Comparison of ENCODE assay signal across 19 mouse cellular contexts in the genomic region with DNA sequence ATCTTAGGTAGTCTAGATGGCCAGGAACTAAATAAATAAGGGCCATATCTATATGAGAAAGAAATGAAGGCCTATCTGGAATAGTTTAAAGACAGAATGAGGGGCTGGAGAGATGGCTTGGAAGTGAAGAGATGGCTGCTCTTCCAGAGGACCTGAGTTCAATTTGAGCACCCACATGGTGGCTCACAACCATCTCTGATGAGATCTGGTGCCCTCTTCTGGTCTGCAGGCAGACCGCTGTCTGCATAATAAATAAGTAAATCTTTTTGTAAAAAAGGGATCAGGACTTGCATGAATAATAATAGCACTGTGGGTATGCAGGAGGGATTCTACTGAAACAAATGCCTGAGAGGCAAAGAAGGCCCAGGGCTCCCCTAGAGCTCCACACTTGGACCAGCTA. TPM values are rescaled to one million over a fixed set of nuclear protein-coding genes. Genes with fewer than 3 reads are reported as not detected.
A peak's percentile ranks its signal among the peaks of the same experiment; 100 is the strongest.
DNase-seq lines count a peak whose midpoint lies in the region; ATAC-seq and TF ChIP-seq lines count a peak whose summit lies in the region.
"Had no signal": no experiment of that assay in that cellular context is flagged by ENCODE, and none has a peak within 500 bp of the region (broad histone marks: within the 10 kb centered on the region; RNA-seq: fewer than 3 reads in every experiment).

No protein-coding gene starts in this region.

- H3K4me1 ChIP-seq in midbrain, postnatal 0 days (ENCODE audit: insufficient read depth, low read length) = no peaks in the 10 kb centered on the region
- no peaks in the 10 kb centered on the region for H3K4me1 ChIP-seq in midbrain, embryonic 16.5 days (ENCODE audit: control insufficient read depth, insufficient read depth, low read length)
- peaks cover 1% of the 10 kb centered on the region; the same call in 1 of the 2 replicates for H3K4me1 ChIP-seq in bone marrow, adult 2 months (ENCODE audit: control insufficient read depth, insufficient read depth, low read length)
- peaks cover 11% of the 10 kb centered on the region for H3K4me1 ChIP-seq in thymus, adult 2 months (replicated peaks; ENCODE audit: control insufficient read depth, insufficient read depth, low read length)
- H3K4me1 ChIP-seq: embryonic facial prominence, embryonic 15.5 days; forebrain, embryonic 13.5 days; heart, embryonic 12.5 days; liver, embryonic 13.5 days; neural tube, embryonic 15.5 days had no signal

- peaks cover 48% of the 10 kb centered on the region for H3K36me3 ChIP-seq in midbrain, postnatal 0 days (ENCODE audit: insufficient read depth, low read length)
- H3K36me3 ChIP-seq in midbrain, embryonic 16.5 days (ENCODE audit: control insufficient read depth, insufficient read depth, low read length) = peaks cover 9% of the 10 kb centered on the region; the same call in 1 of the 2 replicates
- no peaks in the 10 kb centered on the region for H3K36me3 ChIP-seq in thymus, adult 2 months (ENCODE audit: control insufficient read depth, insufficient read depth, low read length)
- H3K36me3 ChIP-seq: liver, embryonic 13.5 days had no signal

- TF ChIP-seq POLR2A in bone marrow, adult 2 months (IDR thresholded peaks at IDR 0.05; ENCODE audit: borderline replicate concordance, control insufficient read depth, low read depth, low read length) = no peak
- TF ChIP-seq POLR2A in thymus, adult 2 months (IDR thresholded peaks at IDR 0.05; ENCODE audit: control insufficient read depth, extremely low read depth, insufficient read depth, low read length, poor library complexity) = no peak

- no peaks in the 10 kb centered on the region for H3K9me3 ChIP-seq in midbrain, postnatal 0 days (ENCODE audit: low read length)
- H3K9me3 ChIP-seq in midbrain, embryonic 16.5 days (replicated peaks; ENCODE audit: control insufficient read depth, low read length, poor library complexity, severe bottlenecking) = no peaks in the 10 kb centered on the region
- H3K9me3 ChIP-seq: embryonic facial prominence, embryonic 15.5 days; forebrain, embryonic 13.5 days; heart, embryonic 12.5 days; liver, embryonic 13.5 days; neural tube, embryonic 15.5 days had no signal

- WGBS in midbrain, postnatal 0 days = 57% methylated on average over 1 of the region's 1 CpGs
- WGBS in midbrain, embryonic 16.5 days = 82% methylated on average over 1 of the region's 1 CpGs
- 93% methylated on average over 1 of the region's 1 CpGs for WGBS in bone marrow, adult 2 months
- WGBS in thymus, adult 2 months = 100% methylated on average over 1 of the region's 1 CpGs

- ATAC-seq in midbrain, postnatal 0 days (ENCODE audit: low FRiP score) = no peak
- no peak for ATAC-seq in midbrain, embryonic 16.5 days
- ATAC-seq: forebrain, embryonic 13.5 days; hindbrain, embryonic 16.5 days had no signal

- H3K9ac ChIP-seq in midbrain, postnatal 0 days (replicated peaks; ENCODE audit: low read length, poor library complexity, severe bottlenecking) = no peak overlapping the region
- H3K9ac ChIP-seq in midbrain, embryonic 16.5 days (ENCODE audit: low read depth, low read length) = no peak overlapping the region
- H3K9ac ChIP-seq: embryonic facial prominence, embryonic 15.5 days; forebrain, embryonic 13.5 days; heart, embryonic 12.5 days; liver, embryonic 13.5 days; neural tube, embryonic 15.5 days had no signal

- H3K27me3 ChIP-seq in midbrain, postnatal 0 days (ENCODE audit: insufficient read depth, low read length) = no peaks in the 10 kb centered on the region
- H3K27me3 ChIP-seq in midbrain, embryonic 16.5 days (ENCODE audit: control insufficient read depth, insufficient read depth, low read depth, low read length) = no peaks in the 10 kb centered on the region
- no peaks in the 10 kb centered on the region for H3K27me3 ChIP-seq in thymus, adult 2 months (ENCODE audit: control insufficient read depth, insufficient read depth, low read length)
- H3K27me3 ChIP-seq: embryonic facial prominence, embryonic 15.5 days; forebrain, embryonic 13.5 days; heart, embryonic 12.5 days; liver, embryonic 13.5 days; neural tube, embryonic 15.5 days had no signal

- no peak overlapping the region for H3K4me3 ChIP-seq in layer of hippocampus, adult 2 months
- no peak overlapping the region for H3K4me3 ChIP-seq in midbrain, postnatal 0 days (ENCODE audit: low read depth, low read length)
- H3K4me3 ChIP-seq in midbrain, embryonic 16.5 days (ENCODE audit: low read depth, low read length) = no peak overlapping the region
- no peak overlapping the region for H3K4me3 ChIP-seq in bone marrow, adult 2 months (replicated peaks; ENCODE audit: control insufficient read depth, low read depth, low read length)
- no peak overlapping the region for H3K4me3 ChIP-seq in thymus, adult 2 months (ENCODE audit: control insufficient read depth, insufficient read depth, low read length)
- H3K4me3 ChIP-seq: embryonic facial prominence, embryonic 15.5 days; forebrain, embryonic 13.5 days; heart, embryonic 12.5 days; liver, embryonic 13.5 days; neural tube, embryonic 15.5 days had no signal

- no peak overlapping the region for H3K27ac ChIP-seq in layer of hippocampus, adult 2 months
- no peak overlapping the region for H3K27ac ChIP-seq in midbrain, postnatal 0 days (ENCODE audit: low read depth, low read length)
- no peak overlapping the region for H3K27ac ChIP-seq in midbrain, embryonic 16.5 days (ENCODE audit: low read length)
- no peak overlapping the region for H3K27ac ChIP-seq in bone marrow, adult 2 months (ENCODE audit: control insufficient read depth, insufficient read depth, low read depth, low read length, poor library complexity)
- no peak overlapping the region for H3K27ac ChIP-seq in thymus, adult 2 months (ENCODE audit: control insufficient read depth, insufficient read depth, low read length)
- H3K27ac ChIP-seq: embryonic facial prominence, embryonic 15.5 days; forebrain, embryonic 13.5 days; liver, embryonic 13.5 days; neural tube, embryonic 15.5 days had no signal

- peak; percentile 48 for TF ChIP-seq CTCF in layer of hippocampus, adult 2 months (conservative IDR thresholded peaks at IDR 0.05)
- TF ChIP-seq CTCF in midbrain, postnatal 0 days (IDR thresholded peaks at IDR 0.05) = peak; percentile 31
- peak; percentile 34; the same call in 1 of the 2 replicates for TF ChIP-seq CTCF in bone marrow, adult 2 months (IDR thresholded peaks at IDR 0.05; ENCODE audit: control insufficient read depth, insufficient read depth, low read length)
- TF ChIP-seq CTCF in thymus, adult 2 months (IDR thresholded peaks at IDR 0.05; ENCODE audit: borderline replicate concordance, control insufficient read depth, extremely low read depth, insufficient read depth, low read length, poor library complexity) = no peak

- no peak overlapping the region for H3K4me2 ChIP-seq in midbrain, postnatal 0 days (ENCODE audit: low read depth, low read length, poor library complexity, severe bottlenecking)
- H3K4me2 ChIP-seq in midbrain, embryonic 16.5 days (ENCODE audit: low read length) = no peak overlapping the region
- H3K4me2 ChIP-seq: embryonic facial prominence, embryonic 15.5 days; forebrain, embryonic 13.5 days; heart, embryonic 12.5 days; liver, embryonic 13.5 days; neural tube, embryonic 15.5 days had no signal

- DNase-seq in layer of hippocampus, adult 2 months (ENCODE audit: low spot score in 2 of 2) = no peak
- DNase-seq in layer of hippocampus, postnatal 10 days (ENCODE audit: low spot score in 2 of 2) = no peak
- DNase-seq in midbrain, postnatal 0 days (ENCODE audit: low spot score) = no peak
- DNase-seq in embryo, embryonic 11 days = no peak
- DNase-seq in thymus, adult 2 months = no peak
- DNase-seq: cerebellum, adult 9-11 months; kidney, adult 8-10 months; kidney, postnatal 36 days; liver, embryonic 13.5 days; right cerebral cortex, postnatal 4 days had no signal

RNA-seq across cellular contexts. Expression of gene Btbd19, which starts 12.3 kb away (rescaled TPM):
- 10 to 100 TPM; 13.3 to 14.8 TPM for total RNA-seq in layer of hippocampus, adult 2 months (2021)
- total RNA-seq in layer of hippocampus, postnatal 10 days (2021) = 10 to 100 TPM in 1 of 2 experiments, 1 to 10 TPM in 1; 6.7 to 11.2 TPM
- 7.3 and 8.2 TPM in 2 replicates for total RNA-seq in midbrain, postnatal 0 days (2014; rRNA removed)
- polyA plus RNA-seq in midbrain, postnatal 0 days (2015; fragmentation: Nextera tagmentation; extraction: Ambion mirVana) = 3.8 and 4.2 TPM in 2 replicates
- polyA plus RNA-seq in midbrain, embryonic 16.5 days (2015; fragmentation: Nextera tagmentation; extraction: Ambion mirVana) = 3.9 and 4.0 TPM in 2 replicates
- polyA plus RNA-seq in bone marrow, adult 2 months (2011; ENCODE audit: insufficient read depth, insufficient read length, low replicate concordance, missing spikeins) = 2.9 and 7.0 TPM in 2 replicates
- polyA plus RNA-seq in thymus, adult 2 months (2012; rRNA removed) = 18.6 and 20.3 TPM in 2 replicates

RNA-seq across cellular contexts. Expression of gene Tctex1d4, which starts 13.4 kb away (rescaled TPM):
- total RNA-seq in layer of hippocampus, adult 2 months (2021) = under 1 TPM in 1 of 2 experiments, not detected in 1; 0.38 TPM
- total RNA-seq in layer of hippocampus, postnatal 10 days (2021) = 1 to 10 TPM; 1.1 to 1.5 TPM
- 1.3 and 5.8 TPM in 2 replicates for total RNA-seq in midbrain, postnatal 0 days (2014; rRNA removed)
- polyA plus RNA-seq in midbrain, postnatal 0 days (2015; fragmentation: Nextera tagmentation; extraction: Ambion mirVana) = 1.2 TPM in 2 replicates
- polyA plus RNA-seq in midbrain, embryonic 16.5 days (2015; fragmentation: Nextera tagmentation; extraction: Ambion mirVana) = 0.46 and 1.1 TPM in 2 replicates
- not detected in 2 replicates for polyA plus RNA-seq in bone marrow, adult 2 months (2011; ENCODE audit: insufficient read depth, insufficient read length, low replicate concordance, missing spikeins)
- 1.1 and 2.0 TPM in 2 replicates for polyA plus RNA-seq in thymus, adult 2 months (2012; rRNA removed)
- total RNA-seq: adrenal gland, postnatal 4 days; heart, postnatal 25 days had no signal
- polyA plus RNA-seq: forebrain, embryonic 13.5 days; heart, embryonic 12.5 days; liver, embryonic 13.5 days; neural tube, embryonic 15.5 days had no signal

RNA-seq across cellular contexts. Expression of gene Ptch2, which starts 17.4 kb away (rescaled TPM):
- 1 to 10 TPM; 1.5 to 2.7 TPM for total RNA-seq in layer of hippocampus, adult 2 months (2021)
- 1 to 10 TPM; 2.5 to 3.2 TPM for total RNA-seq in layer of hippocampus, postnatal 10 days (2021)
- 6.8 and 12.2 TPM in 2 replicates for total RNA-seq in midbrain, postnatal 0 days (2014; rRNA removed)
- 3.5 and 3.7 TPM in 2 replicates for polyA plus RNA-seq in midbrain, postnatal 0 days (2015; fragmentation: Nextera tagmentation; extraction: Ambion mirVana)
- polyA plus RNA-seq in midbrain, embryonic 16.5 days (2015; fragmentation: Nextera tagmentation; extraction: Ambion mirVana) = 7.4 and 9.5 TPM in 2 replicates
- polyA plus RNA-seq in bone marrow, adult 2 months (2011; ENCODE audit: insufficient read depth, insufficient read length, low replicate concordance, missing spikeins) = 1.5 and 2.8 TPM in 2 replicates
- polyA plus RNA-seq in thymus, adult 2 months (2012; rRNA removed) = 0.89 and 0.92 TPM in 2 replicates

RNA-seq across cellular contexts. Expression of gene Plk3, which starts 20.5 kb away (rescaled TPM):
- 1 to 10 TPM; 6.9 to 7.2 TPM for total RNA-seq in layer of hippocampus, adult 2 months (2021)
- total RNA-seq in layer of hippocampus, postnatal 10 days (2021) = 10 to 100 TPM; 16.3 to 16.9 TPM
- 20.8 and 28.2 TPM in 2 replicates for total RNA-seq in midbrain, postnatal 0 days (2014; rRNA removed)
- 26.6 and 26.8 TPM in 2 replicates for polyA plus RNA-seq in midbrain, postnatal 0 days (2015; fragmentation: Nextera tagmentation; extraction: Ambion mirVana)
- polyA plus RNA-seq in midbrain, embryonic 16.5 days (2015; fragmentation: Nextera tagmentation; extraction: Ambion mirVana) = 18.7 TPM in 2 replicates
- polyA plus RNA-seq in bone marrow, adult 2 months (2011; ENCODE audit: insufficient read depth, insufficient read length, low replicate concordance, missing spikeins) = 3.1 and 7.8 TPM in 2 replicates
- polyA plus RNA-seq in thymus, adult 2 months (2012; rRNA removed) = 18.0 and 21.4 TPM in 2 replicates

RNA-seq across cellular contexts. Expression of gene Rps8, which starts 42.8 kb away (rescaled TPM):
- 100 to 1,000 TPM; 509 to 527 TPM for total RNA-seq in layer of hippocampus, adult 2 months (2021)
- 100 to 1,000 TPM; 556 to 596 TPM for total RNA-seq in layer of hippocampus, postnatal 10 days (2021)
- 439 and 604 TPM in 2 replicates for total RNA-seq in midbrain, postnatal 0 days (2014; rRNA removed)
- 475 and 493 TPM in 2 replicates for polyA plus RNA-seq in midbrain, postnatal 0 days (2015; fragmentation: Nextera tagmentation; extraction: Ambion mirVana)
- polyA plus RNA-seq in midbrain, embryonic 16.5 days (2015; fragmentation: Nextera tagmentation; extraction: Ambion mirVana) = 381 and 382 TPM in 2 replicates
- 2,334 and 3,425 TPM in 2 replicates for polyA plus RNA-seq in bone marrow, adult 2 months (2011; ENCODE audit: insufficient read depth, insufficient read length, low replicate concordance, missing spikeins)
- polyA plus RNA-seq in thymus, adult 2 months (2012; rRNA removed) = 698 and 732 TPM in 2 replicates
